Mouse (Mus musculus): ENCODE measurements at regions not wholly inside any gene's neighbourhood (a gene's known extent, or its start where the extent isn't known, plus 50 kb on each side); places are given as distances from the start of the nearest gene placed in this dataset.

DNA sequence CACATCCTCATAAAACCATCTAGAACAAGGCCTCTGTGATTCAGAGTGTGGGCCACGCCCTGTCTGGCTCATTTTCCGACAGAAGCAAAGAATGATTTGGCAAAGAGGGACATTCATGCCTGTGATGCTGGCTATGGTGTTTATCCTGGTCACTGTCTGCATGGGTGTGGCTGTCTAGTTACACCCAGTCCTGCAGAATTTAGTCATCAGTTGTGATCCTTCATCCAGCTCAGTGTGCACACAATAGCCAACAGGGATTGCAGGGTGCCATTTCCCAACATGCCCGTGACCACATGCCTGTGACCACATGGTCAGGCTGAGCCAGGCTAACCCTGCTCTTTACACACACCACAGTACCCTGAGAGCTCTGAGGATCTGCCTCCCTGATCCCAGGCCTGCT lies 208.8 kb upstream of the Cep162 start:
- DNase-seq (ENCODE audit: low spot score in 2 of 2), result no peak

DNA sequence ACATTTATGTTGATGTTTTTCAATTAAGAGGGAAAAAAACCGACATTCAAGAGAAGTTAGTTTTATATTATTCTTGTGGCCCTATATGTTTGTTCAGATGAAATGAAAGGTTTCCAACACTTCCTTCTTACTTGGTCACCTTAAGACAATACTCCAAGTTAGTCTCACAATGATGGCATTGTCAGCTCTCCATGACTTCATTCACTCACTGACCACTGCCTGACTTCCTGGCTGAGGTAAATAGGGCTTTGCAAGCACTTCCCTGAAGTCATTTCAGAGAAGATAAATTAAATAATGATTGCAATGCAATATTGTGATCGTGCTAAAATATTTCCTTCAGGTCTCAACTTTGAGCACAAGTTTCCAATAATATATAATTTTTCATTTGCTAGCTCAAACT lies 197.9 kb upstream of the Cep162 start:
- DNase-seq (ENCODE audit: low spot score in 2 of 2), result no peak

DNA sequence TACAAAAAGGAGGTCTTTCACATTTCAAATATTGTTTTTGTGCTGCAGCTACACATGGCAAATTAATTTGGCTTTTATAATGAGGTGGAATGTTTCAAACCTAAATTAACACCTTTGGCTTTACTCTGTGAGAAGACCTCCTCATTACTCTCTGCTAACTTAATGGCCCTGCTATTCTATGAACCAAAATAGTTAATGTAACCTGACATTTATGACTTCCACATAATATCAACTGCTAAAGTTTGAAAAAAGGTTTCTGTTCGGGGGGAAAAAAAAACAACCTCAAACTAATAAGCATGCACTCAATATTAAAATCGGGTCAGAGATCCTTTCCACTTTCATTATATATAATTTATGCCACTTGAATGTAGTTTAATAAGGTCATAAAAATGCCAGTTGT lies 197.2 kb upstream of the Cep162 start:
- DNase-seq (ENCODE audit: low spot score in 2 of 2), result no peak

DNA sequence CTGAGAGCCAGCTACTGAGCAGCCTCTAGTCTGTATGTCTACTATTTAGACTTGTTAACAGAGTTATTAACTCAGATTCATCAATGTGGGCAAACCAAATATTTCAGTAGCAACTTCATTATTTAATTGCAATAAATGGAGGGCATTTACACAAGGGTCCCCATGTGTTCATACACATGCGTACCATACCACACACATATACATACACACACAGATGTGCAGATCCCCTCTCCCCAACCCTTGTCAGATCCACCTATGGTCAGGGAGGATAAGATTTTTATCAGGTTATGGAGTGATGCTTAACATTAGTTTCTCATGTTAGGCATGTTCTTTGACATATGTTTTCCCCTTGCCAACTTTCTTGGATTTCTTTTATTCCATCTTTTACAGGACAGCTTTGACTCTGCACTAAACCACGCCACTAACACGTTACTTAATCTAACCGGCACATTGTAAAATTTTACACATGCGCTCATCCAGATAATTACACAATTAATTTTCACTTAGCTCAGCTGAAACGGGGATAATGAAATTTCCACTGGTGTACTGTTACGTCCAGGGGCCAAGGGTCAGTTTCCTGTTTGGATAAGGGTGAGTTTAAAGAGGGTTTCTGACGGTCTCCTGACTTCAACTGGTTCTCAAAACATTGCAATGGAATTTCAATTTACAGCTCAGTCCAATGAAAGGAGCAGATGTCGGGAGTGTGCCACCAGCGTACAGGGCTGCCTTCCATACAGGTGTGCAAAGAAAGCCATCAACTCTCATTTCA lies 188.3 kb upstream of the Cep162 start:
- DNase-seq (ENCODE audit: low spot score in 2 of 2), result no peak

DNA sequence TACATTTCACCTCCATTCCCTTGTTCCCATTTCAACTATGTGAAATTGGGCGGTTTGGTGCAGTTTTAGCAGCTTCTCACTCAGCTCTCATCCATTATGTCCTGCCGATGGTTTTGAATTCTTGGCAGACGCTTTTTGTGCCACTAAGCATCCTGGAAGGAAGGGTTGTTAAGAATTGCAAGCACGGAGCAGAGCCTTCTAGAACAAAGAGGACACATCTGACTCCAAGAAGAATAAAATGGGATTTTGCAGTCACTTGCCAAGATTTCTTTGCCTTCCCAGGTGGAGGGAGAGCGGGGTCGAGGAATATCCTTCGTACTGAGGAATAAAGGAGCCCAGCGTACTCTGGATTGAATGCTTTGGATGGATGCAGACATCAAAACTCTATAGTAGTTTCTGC lies 176.7 kb upstream of the Cep162 start:
- no peak for DNase-seq (ENCODE audit: low spot score in 2 of 2)

DNA sequence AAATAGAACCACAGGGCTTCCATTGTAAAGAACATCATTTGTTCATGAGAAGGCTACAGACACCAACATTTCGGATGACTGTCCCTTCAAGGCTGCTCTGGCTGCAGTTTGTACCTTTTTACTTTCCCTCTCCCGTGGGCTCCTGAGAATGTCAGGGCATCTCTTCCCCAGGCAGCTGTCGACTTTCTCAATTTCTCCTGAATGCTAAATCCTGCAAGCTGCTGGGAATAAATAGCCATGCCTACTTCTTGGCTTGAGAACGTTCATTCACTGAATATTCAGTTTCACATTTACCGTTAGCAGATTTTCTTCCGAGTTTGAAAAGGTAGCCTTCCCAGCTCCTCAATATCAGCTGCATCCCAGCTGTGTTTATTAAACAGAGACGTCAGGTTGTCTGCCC lies 176.2 kb upstream of the Cep162 start:
- DNase-seq (ENCODE audit: low spot score in 2 of 2), result no peak

DNA sequence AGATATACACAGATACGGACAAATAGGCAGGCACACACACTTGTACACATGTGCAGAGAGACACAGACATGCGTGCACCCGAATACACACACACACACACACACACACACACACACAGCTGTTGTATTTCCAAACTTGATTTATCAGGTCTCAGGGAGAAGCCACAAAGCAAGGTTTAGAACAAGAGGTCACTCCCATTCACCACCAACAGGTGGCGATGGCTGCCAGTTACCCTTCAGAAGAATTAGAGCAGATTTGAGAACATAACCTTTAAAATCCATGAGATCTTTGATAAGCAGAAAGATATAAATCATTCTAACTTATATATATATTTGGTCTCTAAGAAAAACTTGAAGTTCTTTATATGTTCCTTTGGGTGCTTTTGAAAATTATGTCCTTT lies 169.9 kb upstream of the Cep162 start:
- DNase-seq (ENCODE audit: low spot score in 2 of 2), result peak in 1 of 2 experiments; percentile 64

DNA sequence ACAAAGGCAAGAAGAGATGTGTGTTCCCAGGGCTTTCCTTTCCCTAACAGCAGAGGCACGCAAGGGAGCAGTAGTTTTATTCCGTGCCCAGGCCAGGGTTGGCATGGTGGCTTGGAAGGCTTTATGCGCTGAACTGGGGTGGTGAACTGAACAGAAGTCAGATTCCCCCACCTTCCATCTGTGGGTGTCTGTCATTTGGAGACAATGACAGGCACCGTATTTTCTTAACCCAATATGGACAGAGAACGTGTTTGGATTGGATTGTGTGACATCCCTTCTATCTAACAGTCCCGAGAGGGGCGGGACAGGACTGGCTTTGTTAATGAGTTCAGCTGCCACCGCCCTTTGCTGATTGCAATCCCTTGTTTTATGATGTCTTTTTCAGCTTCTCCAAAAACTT lies 165.8 kb upstream of the Cep162 start:
- DNase-seq (ENCODE audit: low spot score in 2 of 2), result no peak

DNA sequence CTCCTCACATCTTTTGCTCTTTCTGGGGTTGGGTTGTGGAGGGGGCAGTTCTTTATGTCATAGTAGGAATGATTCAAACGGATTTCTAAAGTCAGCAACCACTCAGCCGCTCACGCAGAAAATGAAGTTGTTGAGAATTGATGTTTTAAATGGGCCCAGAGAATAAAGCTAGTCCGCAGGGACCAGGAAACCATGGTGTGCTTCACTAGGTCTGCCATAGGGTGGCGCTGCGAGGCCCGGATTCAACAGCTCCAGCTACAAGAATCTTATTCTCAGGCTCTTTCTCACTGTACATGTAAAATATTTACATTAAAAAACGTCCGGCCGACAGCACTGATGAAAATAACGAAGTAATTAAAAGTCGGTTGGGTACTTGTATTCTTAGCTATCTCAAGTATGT lies 164.0 kb upstream of the Cep162 start:
- DNase-seq (ENCODE audit: low spot score in 2 of 2), result peak; percentile 23 to 69

DNA sequence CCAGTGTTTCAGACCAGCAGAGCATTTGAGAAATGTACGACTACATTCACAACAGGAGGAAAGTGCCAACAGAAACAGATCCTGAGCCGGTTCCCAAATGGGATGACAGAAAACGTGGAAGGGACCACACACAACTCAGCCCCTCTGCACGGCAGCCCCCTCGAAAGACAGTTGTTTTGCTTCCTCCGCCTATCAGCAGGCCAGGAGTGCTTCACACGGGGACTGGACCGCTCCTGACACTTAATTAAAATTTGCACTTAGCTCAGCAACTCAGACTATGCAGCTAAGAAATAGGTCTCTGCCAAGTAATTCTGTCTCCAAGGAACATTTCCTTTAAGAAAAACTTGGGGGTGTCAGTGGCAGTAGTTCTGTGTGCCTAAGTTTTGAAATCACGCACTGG lies 157.6 kb upstream of the Cep162 start:
- DNase-seq (ENCODE audit: low spot score in 2 of 2), result no peak

DNA sequence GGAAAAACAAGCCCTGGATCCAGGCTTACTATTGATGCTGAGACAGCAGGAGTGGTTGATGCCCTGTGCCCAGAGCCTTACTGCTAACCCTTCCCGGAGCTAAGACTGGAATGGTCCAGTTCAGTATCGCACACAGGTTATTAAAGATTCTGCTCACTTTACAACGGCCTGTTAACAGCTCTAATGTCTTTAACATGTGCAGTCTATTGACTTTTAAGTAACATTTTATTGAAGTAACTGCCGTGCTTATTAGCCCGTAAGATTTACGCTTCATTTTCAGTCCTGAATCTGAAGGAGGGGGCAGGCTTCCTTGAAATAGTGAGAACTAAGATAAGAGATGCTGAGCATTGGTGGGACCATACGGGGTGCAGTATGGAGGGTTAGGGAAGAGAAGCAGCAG lies 155.7 kb upstream of the Cep162 start:
- no peak for DNase-seq (ENCODE audit: low spot score in 2 of 2)

DNA sequence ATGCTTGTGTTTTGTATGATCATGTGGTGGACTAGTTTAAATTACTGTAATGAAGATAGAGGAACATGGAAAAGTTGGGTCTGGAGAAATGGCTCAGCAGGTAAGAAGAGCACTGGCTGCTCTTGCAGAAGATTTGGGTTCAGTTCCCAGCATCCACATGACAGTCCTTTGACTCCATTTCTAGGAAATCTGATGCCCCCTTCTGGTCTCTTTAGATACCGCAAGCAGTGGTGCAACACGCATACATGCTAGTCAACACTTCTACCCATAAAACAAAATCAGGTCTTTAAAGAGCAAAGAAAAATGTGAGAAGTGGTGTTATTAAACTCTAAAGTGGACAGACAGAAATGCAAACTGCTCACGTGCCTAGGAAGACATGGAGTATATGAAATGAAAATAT lies 154.4 kb upstream of the Cep162 start:
- DNase-seq (ENCODE audit: low spot score in 2 of 2), result no peak

DNA sequence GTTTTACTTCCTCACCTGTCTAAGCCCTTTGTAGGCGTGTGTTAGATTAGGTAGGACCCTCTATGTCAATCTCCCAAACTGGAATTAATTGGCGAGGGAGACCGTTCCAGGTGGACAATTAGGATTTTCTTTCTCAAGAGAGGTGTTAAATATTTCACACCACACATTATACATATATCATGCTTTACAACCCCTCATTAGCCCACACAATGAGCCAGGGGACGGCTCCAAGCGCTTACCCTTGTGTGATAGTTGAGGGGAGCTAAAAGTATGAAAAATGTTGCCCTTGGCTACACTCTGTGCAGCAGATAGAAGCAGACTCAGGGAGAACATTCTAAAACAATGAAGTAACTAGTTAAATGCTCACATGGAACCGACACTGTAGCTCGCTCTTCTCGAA lies 153.5 kb upstream of the Cep162 start:
- DNase-seq (ENCODE audit: low spot score in 2 of 2), result no peak

DNA sequence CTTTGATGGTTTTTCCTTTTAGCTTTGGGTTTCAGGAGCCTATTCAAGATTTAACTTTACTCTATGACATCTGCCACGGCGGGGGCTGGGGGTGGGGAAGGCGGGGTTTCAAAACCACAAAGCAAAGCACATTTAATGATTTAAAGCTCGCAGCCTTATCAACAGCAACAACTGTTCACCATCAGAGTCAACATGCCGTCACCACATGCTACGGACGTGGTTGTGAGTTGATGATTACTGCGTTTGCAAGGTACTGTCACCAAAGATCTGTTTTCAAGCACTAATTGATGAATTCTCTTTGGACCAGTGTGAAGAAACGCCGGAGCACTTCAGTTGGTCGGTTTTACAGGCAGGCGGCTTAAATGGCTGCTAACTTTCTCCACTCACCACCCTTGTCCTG lies 151.1 kb upstream of the Cep162 start:
- DNase-seq (ENCODE audit: low spot score in 2 of 2), result no peak

DNA sequence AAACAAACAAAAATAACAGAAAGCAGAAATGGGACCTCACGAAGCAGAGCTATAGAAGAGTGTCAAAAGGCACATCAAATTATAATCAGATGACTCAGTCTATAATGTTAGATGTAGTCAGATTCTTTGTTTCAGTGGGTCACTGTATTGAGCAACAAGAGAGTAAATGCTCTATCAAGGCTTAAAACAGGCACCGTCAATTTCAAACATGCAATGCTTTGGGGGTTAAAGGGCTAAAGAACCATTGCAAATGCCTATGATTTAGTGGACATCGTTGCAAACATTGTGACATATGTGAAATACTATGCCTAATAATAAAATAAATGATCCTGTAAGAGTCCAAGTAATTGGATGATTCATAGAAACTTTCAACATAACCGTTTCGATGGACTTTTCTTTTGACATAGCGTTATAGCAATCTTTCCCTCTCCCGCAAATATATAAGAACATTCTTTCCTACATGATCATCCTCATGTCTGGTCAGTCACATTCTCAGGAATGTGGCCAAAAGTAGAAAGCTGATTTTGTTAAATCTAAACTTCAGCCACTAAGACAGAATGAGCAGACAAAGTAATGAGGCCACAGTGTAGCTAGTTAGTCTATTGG lies 149.9 kb upstream of the Cep162 start:
- no peak for DNase-seq (ENCODE audit: low spot score in 2 of 2)

DNA sequence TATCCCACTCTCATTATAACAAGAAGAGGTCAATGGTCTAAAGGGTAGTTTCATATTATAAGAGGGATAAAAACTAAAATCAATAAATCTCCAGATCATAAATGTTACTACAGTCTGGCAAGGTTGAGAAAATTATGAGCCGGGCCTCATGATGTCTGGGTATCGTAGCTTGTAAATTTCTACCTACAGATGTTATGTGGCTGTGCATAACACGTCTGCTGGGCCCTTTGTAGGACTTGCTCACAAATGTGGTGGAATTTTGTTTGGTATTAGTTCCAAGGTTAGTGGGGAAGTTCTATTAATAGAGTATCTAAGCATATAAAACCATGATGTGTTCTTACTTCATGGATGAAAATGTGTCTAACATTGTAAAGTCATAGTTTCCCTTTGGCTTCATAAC lies 146.7 kb upstream of the Cep162 start:
- no peak for DNase-seq (ENCODE audit: low spot score in 2 of 2)

DNA sequence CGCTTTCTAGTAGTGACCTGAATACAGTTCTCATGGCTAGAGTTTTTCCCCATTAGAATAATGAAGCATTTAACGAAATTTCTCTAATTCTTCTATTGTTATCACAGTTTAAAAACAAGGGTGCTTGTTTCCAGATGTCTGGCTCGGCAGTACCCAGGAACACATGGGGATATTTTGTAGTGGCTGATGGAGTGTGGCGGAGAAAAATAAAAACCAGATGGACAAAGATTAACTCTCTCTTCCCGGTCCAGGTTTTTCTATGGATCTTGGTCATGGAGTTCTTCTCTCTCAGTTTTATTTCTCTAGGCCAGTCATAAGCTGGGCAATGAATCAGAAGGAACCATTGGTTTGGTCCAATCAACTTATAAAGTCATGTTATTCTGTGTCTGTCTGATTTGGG lies 132.2 kb upstream of the Cep162 start:
- DNase-seq (ENCODE audit: low spot score in 2 of 2), result no peak

DNA sequence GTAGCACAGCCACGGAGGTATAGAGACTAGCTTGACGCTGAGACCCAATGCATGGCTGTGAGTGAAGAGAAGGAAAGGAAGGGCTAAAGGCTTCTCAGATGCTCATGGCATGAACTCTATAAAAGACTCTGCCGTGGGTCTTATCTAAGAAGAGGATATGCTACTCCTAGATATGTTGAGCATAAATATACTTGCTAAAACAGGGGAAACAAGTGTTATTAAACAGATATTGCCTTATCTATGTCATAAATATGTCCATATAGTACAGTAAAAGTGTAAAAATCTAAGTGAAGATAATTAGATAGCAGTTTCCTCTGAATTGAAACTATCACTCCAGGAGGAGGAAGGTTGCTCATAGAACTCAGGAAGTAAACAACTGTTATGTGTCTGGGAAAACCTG lies 128.2 kb upstream of the Cep162 start:
- DNase-seq (ENCODE audit: low spot score in 2 of 2), result no peak

DNA sequence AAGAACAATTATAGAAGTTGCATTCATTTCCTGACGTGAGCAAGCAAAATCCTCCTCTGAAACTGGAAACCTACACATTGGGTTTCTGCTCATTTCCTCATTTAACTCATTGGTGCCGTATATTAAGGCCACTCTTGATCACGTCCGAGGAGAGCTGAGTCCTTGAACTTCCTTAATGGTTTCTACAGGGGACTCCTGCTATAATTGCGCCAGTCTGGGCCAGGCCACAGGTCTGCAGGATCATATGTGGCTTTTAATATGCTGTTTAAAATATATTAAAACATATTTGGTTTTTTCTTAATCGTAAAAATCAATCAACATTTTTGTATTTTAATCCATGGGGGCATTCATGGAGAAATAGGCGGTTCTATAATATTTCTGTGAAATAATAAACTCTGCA lies 122.6 kb upstream of the Cep162 start:
- no peak for DNase-seq (ENCODE audit: low spot score in 2 of 2)

DNA sequence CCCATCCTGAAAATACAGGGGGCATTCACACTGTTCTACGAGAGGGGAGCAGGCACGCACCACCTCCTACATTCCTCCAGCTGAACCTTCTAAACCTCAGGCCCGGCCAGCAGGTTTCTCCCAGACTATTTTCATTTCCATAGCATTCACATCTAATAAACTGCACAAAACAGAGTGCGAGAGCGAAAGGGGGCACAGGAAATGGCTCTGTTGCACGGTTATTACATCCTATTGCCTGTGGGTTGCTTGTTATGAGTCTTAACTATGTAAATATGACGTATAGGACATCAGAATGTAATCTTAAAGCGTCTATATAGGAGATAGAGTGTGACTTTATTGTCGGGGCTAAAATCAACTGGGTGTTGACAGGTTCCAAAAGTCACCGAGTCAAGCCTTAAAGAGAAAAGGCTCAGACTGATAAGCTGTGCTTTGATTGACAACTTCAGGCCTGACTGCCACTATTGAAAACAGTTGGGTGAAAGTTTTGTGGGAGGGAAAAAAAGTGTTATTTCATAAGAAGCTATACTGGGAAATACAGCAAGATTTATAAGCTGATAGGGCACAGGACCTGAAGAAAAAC lies 121.5 kb upstream of the Cep162 start:
- no peak for DNase-seq (ENCODE audit: low spot score in 2 of 2)

DNA sequence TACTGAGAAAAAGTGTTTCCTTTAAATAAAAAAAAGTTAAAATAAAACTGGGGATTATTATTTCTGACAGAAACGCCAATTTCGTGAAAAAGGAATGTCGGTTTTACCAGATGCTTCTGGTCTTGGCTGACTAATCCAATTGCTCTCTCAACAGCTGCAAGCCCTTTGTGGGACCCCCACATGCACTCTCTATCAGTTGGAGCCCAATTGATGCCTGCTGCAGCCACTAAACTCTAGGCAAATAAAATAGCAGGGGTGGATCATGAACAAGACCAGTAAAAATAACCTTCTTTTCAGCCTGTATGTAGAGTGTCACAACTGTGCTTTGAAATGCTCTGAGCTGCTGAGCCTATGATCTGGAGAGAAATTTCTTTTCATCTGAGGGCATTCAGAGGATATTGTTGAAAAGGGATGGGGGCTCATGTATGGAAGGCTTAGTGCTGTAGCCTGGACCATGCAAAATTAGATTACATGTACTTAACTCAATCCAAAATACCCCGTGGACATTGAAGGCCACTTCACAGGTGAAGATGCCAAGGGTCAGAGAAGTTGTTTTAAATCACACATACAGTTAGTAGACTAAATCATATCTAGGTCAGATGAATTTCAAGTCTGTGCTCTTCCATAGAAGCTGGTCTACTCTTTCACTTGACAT lies 117.0 kb upstream of the Cep162 start:
- DNase-seq (ENCODE audit: low spot score in 2 of 2), result no peak

DNA sequence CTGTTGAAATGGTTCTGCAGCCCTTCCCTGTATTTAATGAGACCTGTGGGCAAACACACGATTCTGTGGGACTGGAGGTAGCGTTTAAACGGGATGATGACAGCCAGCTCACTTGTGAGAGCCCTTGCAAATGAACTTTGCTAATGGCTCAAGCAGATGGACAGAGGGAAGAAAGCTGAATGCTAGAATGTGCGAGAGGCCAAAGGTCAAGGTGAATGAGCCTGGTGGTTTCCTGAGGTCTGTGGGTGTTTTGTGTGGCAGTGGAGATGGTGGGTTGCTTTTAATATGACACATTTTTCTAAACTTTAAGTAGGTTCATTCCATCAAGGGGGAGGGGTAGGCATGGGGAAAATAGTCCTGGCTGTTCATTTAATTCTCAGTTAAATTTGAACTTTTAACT lies 113.7 kb upstream of the Cep162 start:
- no peak for DNase-seq (ENCODE audit: low spot score in 2 of 2)

DNA sequence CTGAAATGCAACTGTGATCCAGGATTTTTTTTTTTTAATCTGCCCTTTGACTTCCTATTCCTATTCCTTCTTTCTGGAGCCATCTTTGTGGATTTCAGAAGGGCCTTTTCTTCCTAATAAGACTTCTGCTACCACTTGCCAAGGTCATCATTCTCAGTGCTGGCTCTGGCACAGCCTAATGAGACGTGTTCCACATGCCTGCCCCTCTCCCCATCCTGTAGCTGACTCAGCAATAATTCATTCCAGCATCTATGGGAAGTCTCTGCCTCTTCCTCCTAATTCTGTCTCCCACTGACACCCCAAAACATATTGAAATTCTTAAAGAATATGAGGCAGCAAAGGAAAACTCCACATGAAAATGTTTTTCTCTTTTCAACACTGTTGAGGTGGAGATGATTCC lies 91.7 kb upstream of the Cep162 start:
- no peak for DNase-seq (ENCODE audit: low spot score in 2 of 2)
